Mouse (Mus musculus): ENCODE measurements at regions not wholly inside any gene's neighbourhood (a gene's known extent, or its start where the extent isn't known, plus 50 kb on each side); places are given as distances from the start of the nearest gene placed in this dataset.

- peaks cover 4% of the 10 kb centered on the region for H3K4me1 ChIP-seq (ENCODE audit: control insufficient read depth, insufficient read depth, low read length)
- peak; percentile 37; the same call in 1 of the 2 replicates for ATAC-seq (ENCODE audit: low FRiP score, low read depth)
- DNase-seq (ENCODE audit: low spot score), result peak; percentile 67
- TF ChIP-seq POLR2A (IDR thresholded peaks at IDR 0.05; ENCODE audit: borderline replicate concordance, extremely low read depth, insufficient read depth, insufficient read length), result no peak
- H3K27ac ChIP-seq (replicated peaks; ENCODE audit: low read depth, low read length), result no peak overlapping the region
- no peak overlapping the region for H3K4me3 ChIP-seq (replicated peaks; ENCODE audit: low read length)
- H3K9me3 ChIP-seq (ENCODE audit: control insufficient read depth, low read length), result no peaks in the 10 kb centered on the region
- WGBS, result 39% methylated on average over 4 of the region's 4 CpGs
- H3K4me2 ChIP-seq (replicated peaks; ENCODE audit: low read depth, low read length, severe bottlenecking), result no peak overlapping the region
- H3K9ac ChIP-seq (ENCODE audit: low read depth, low read length, severe bottlenecking), result no peak overlapping the region
- H3K27me3 ChIP-seq (ENCODE audit: control insufficient read depth, insufficient read depth, low read length), result no peaks in the 10 kb centered on the region
- H3K36me3 ChIP-seq (ENCODE audit: control insufficient read depth, insufficient read depth, low read length), result no peaks in the 10 kb centered on the region
Measured at GRCm38 (mm10) chr8:89980441-89980840, 367.7 kb downstream of the Tox3 start.

- Histone ChIP-seq H3K36me3 (ENCODE audit: control insufficient read depth, insufficient read depth, low read length) (no peaks in the 10 kb centered on the region), H3K4me2 (replicated peaks; ENCODE audit: low read depth, low read length, severe bottlenecking) (no peak overlapping the region), H3K4me3 (replicated peaks; ENCODE audit: low read length) (no peak overlapping the region), H3K4me1 (ENCODE audit: control insufficient read depth, insufficient read depth, low read length) (no peaks in the 10 kb centered on the region), H3K9ac (ENCODE audit: low read depth, low read length, severe bottlenecking) (no peak overlapping the region), H3K27ac (replicated peaks; ENCODE audit: low read depth, low read length) (no peak overlapping the region), H3K9me3 (ENCODE audit: control insufficient read depth, low read length) (no peaks in the 10 kb centered on the region), H3K27me3 (ENCODE audit: control insufficient read depth, insufficient read depth, low read length) (no peaks in the 10 kb centered on the region)
- 92% methylated on average over 1 of the region's 1 CpGs for WGBS
- TF ChIP-seq POLR2A (IDR thresholded peaks at IDR 0.05; ENCODE audit: borderline replicate concordance, extremely low read depth, insufficient read depth, insufficient read length), result no peak
- ATAC-seq (ENCODE audit: low FRiP score, low read depth), result no peak
- DNase-seq (ENCODE audit: low spot score), result no peak
Measured at GRCm38 (mm10) chr8:89962799-89963198, 385.3 kb downstream of the Tox3 start.

GRCm38 (mm10) chr8:89957486-89957885 is 390.7 kb downstream of the Tox3 start:
- H3K27me3 ChIP-seq (ENCODE audit: control insufficient read depth, insufficient read depth, low read length), result no peaks in the 10 kb centered on the region
- no peaks in the 10 kb centered on the region for H3K9me3 ChIP-seq (ENCODE audit: control insufficient read depth, low read length)
- H3K4me2 ChIP-seq (replicated peaks; ENCODE audit: low read depth, low read length, severe bottlenecking), result no peak overlapping the region
- TF ChIP-seq POLR2A (IDR thresholded peaks at IDR 0.05; ENCODE audit: borderline replicate concordance, extremely low read depth, insufficient read depth, insufficient read length), result no peak
- H3K36me3 ChIP-seq (ENCODE audit: control insufficient read depth, insufficient read depth, low read length), result no peaks in the 10 kb centered on the region
- no peaks in the 10 kb centered on the region for H3K4me1 ChIP-seq (ENCODE audit: control insufficient read depth, insufficient read depth, low read length)
- ATAC-seq (ENCODE audit: low FRiP score, low read depth) (no peak), DNase-seq (ENCODE audit: low spot score) (no peak)
- H3K27ac ChIP-seq (replicated peaks; ENCODE audit: low read depth, low read length), result no peak overlapping the region
- no peak overlapping the region for H3K4me3 ChIP-seq (replicated peaks; ENCODE audit: low read length)
- H3K9ac ChIP-seq (ENCODE audit: low read depth, low read length, severe bottlenecking), result no peak overlapping the region

GRCm38 (mm10) chr8:89956482-89957020 is 391.6 kb downstream of the Tox3 start:
- 72% methylated on average over 11 of the region's 11 CpGs for WGBS

GRCm38 (mm10) chr8:89938836-89939235 is 409.3 kb downstream of the Tox3 start:
- peak; percentile 23 for DNase-seq (ENCODE audit: low spot score)
- ATAC-seq (ENCODE audit: low FRiP score, low read depth), result no peak
- H3K9me3 ChIP-seq (ENCODE audit: control insufficient read depth, low read length), result no peaks in the 10 kb centered on the region

More at GRCm38 (mm10) chr8:89956482-89957020, 391.6 kb downstream of the Tox3 start:
- H3K27me3 ChIP-seq (ENCODE audit: control insufficient read depth, insufficient read depth, low read length), result no peaks in the 10 kb centered on the region
- no peak for ATAC-seq (ENCODE audit: low FRiP score, low read depth)
- H3K36me3 ChIP-seq (ENCODE audit: control insufficient read depth, insufficient read depth, low read length), result no peaks in the 10 kb centered on the region
- no peak overlapping the region for H3K4me3 ChIP-seq (replicated peaks; ENCODE audit: low read length)
- DNase-seq (ENCODE audit: low spot score), result no peak
- H3K4me1 ChIP-seq (ENCODE audit: control insufficient read depth, insufficient read depth, low read length), result no peaks in the 10 kb centered on the region
- H3K9ac ChIP-seq (ENCODE audit: low read depth, low read length, severe bottlenecking), result no peak overlapping the region
- TF ChIP-seq POLR2A (IDR thresholded peaks at IDR 0.05; ENCODE audit: borderline replicate concordance, extremely low read depth, insufficient read depth, insufficient read length), result no peak
- no peak overlapping the region for H3K4me2 ChIP-seq (replicated peaks; ENCODE audit: low read depth, low read length, severe bottlenecking)
- H3K27ac ChIP-seq (replicated peaks; ENCODE audit: low read depth, low read length), result no peak overlapping the region
- no peaks in the 10 kb centered on the region for H3K9me3 ChIP-seq (ENCODE audit: control insufficient read depth, low read length)

GRCm38 (mm10) chr8:89934521-89934920 is 413.6 kb downstream of the Tox3 start:
- no peak overlapping the region for H3K4me3 ChIP-seq (replicated peaks; ENCODE audit: low read length)
- H3K9ac ChIP-seq (ENCODE audit: low read depth, low read length, severe bottlenecking), result no peak overlapping the region
- no peak overlapping the region for H3K27ac ChIP-seq (replicated peaks; ENCODE audit: low read depth, low read length)
- H3K4me1 ChIP-seq (ENCODE audit: control insufficient read depth, insufficient read depth, low read length), result no peaks in the 10 kb centered on the region
- H3K27me3 ChIP-seq (ENCODE audit: control insufficient read depth, insufficient read depth, low read length), result no peaks in the 10 kb centered on the region
- TF ChIP-seq POLR2A (IDR thresholded peaks at IDR 0.05; ENCODE audit: borderline replicate concordance, extremely low read depth, insufficient read depth, insufficient read length), result no peak
- DNase-seq (ENCODE audit: low spot score) (no peak), ATAC-seq (ENCODE audit: low FRiP score, low read depth) (no peak)
- no peak overlapping the region for H3K4me2 ChIP-seq (replicated peaks; ENCODE audit: low read depth, low read length, severe bottlenecking)
- WGBS, result 93% methylated on average over 2 of the region's 2 CpGs
- H3K36me3 ChIP-seq (ENCODE audit: control insufficient read depth, insufficient read depth, low read length), result no peaks in the 10 kb centered on the region
- H3K9me3 ChIP-seq (ENCODE audit: control insufficient read depth, low read length), result no peaks in the 10 kb centered on the region

More at GRCm38 (mm10) chr8:89938836-89939235, 409.3 kb downstream of the Tox3 start:
- H3K4me2 ChIP-seq (replicated peaks; ENCODE audit: low read depth, low read length, severe bottlenecking), result no peak overlapping the region
- no peaks in the 10 kb centered on the region for H3K36me3 ChIP-seq (ENCODE audit: control insufficient read depth, insufficient read depth, low read length)
- no peak for TF ChIP-seq POLR2A (IDR thresholded peaks at IDR 0.05; ENCODE audit: borderline replicate concordance, extremely low read depth, insufficient read depth, insufficient read length)
- H3K4me1 ChIP-seq (ENCODE audit: control insufficient read depth, insufficient read depth, low read length), result no peaks in the 10 kb centered on the region
- WGBS, result 88% methylated on average over 1 of the region's 1 CpGs
- H3K27me3 ChIP-seq (ENCODE audit: control insufficient read depth, insufficient read depth, low read length), result no peaks in the 10 kb centered on the region
- H3K27ac ChIP-seq (replicated peaks; ENCODE audit: low read depth, low read length), result no peak overlapping the region
- H3K4me3 ChIP-seq (replicated peaks; ENCODE audit: low read length), result no peak overlapping the region
- no peak overlapping the region for H3K9ac ChIP-seq (ENCODE audit: low read depth, low read length, severe bottlenecking)
